Mouse (Mus musculus): ENCODE data around the gene Cited2.

Cited2 gene

DNA sequence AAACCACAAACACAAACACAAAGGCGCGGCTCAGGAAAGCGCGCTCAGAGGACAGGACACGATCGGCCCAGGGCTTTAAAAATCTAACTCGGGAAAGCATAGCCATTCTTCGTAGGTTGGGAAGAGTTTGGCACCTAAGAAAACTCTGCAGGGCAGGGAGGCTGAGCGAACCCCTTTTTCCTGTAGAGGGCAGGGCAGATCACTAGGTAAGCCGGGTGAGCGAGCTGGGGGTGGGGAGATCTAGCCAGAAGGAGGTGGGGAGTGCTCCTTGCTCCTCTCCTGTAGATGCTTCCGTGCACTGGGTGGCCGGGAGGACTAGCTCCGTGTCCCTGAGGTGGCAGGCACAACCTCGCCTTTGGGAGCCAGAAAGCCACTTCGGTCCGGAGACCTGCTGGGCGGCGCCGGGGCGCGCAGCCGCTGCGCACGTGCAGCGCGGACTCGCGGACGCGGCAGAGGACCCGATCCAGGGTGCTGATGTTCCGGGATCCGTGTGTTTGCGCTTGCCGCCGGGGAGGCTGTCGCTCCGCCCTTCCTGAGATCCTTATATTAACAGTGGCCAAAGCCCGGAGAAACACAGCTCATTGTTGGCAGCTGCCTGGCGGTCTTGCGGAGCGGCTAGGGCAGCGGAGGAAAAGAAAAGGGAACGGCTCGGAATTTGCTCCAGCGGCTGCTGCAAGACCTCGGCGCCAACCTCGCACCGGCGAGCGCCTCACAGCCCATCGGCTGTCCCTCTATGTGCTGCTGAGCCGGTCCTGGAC is at the start of gene Cited2:
Cited2 (plus strand) TSS at position 566 of the 758 bp plus-strand sequence.
- in situ Hi-C loops (cut with MseI, MboI), result loop anchor here in 1 of 2 experiments (10.0 kb wide), 1 partner anchor 148 kb away; no protein-coding TSS in a partner anchor

- in situ Hi-C loops (cut with MseI, MboI), result no loop called here
Observed at GRCm38 (mm10) chr10:17674454-17674853, 48.6 kb upstream of the Cited2 start.

DNA sequence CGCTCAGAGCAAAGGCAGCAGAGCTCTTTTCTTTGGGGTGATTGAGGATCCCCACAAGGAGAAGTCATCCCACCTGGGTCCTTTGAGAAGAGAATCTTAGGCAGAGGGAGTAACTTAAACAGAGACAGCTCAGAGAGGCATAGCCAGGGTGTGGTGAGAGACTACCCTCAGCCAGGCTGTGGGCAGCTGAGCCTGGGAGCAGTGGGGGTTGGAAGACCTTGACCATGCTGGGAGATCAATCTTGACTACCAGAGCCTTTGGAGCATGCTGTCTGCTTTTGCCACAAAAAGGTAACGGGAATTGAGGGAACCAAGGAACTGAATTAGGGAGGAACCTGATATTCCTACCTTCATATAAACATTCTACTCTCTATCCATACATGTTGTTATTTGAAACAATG is 48.1 kb upstream of the Cited2 start:
- in situ Hi-C loops (cut with MseI, MboI), result no loop called here

- in situ Hi-C loops (cut with MseI, MboI), result no loop called here
Observed at GRCm38 (mm10) chr10:17676464-17676863, 46.6 kb upstream of the Cited2 start.

GRCm38 (mm10) chr10:17677308-17677707 is 45.7 kb upstream of the Cited2 start:
- in situ Hi-C loops (cut with MseI, MboI), result no loop called here

- in situ Hi-C loops (cut with MseI, MboI), result no loop called here
Observed at GRCm38 (mm10) chr10:17680432-17681382, 42.3 kb upstream of the Cited2 start.

GRCm38 (mm10) chr10:17681386-17681785 is 41.6 kb upstream of the Cited2 start:
- in situ Hi-C loops (cut with MseI, MboI), result no loop called here

DNA sequence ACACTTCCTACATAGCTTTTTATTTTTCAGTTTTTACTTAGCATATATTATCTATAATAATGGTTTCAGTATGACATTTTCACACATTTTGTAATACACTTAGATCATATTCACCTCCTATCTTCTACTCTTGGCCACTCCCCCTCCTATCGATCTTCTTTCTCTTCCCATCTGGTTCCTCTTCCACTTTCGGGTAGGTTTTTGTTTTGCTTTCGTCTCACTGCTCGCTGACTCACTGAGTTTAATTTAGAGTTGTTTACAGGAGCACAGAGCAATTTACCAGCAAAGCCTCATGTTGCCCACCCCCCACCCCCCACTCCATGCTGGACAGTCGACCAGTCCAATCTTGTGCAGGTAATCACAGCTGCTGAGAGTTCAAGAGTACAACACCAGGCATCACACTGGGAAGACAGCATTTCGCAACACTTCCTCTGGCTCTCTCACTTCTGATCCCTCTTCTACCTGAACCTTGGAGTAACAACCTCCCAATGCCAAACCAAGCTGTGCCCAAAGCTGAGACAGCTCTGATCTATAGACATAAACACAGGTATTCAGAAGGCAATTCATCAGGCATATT is 39.1 kb upstream of the Cited2 start:
- in situ Hi-C loops (cut with MseI, MboI), result no loop called here

- in situ Hi-C loops (cut with MseI, MboI), result no loop called here
Observed at GRCm38 (mm10) chr10:17689806-17690205, 33.2 kb upstream of the Cited2 start.

- in situ Hi-C loops (cut with MseI, MboI), result no loop called here
Observed at GRCm38 (mm10) chr10:17691709-17692108, 31.3 kb upstream of the Cited2 start.

DNA sequence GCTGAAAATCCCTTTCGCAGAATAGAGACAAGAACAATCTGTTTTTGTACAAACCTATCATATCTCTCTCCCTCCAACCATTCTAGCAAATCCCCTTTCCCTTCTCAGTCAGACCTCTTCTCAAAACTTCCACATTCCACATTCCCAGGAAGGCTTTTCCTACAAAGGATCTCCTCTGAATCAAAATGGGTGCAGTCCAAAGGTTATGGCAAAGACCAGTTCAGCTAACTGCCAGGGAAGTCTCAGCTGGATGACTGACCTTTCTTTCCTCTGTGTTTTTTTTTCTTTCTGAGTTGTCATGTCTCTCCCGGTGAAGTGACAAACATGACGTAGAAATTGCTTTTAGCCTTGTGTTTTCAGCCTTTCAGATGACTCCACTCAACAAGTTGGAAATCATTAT is 27.2 kb upstream of the Cited2 start:
- in situ Hi-C loops (cut with MseI, MboI), result no loop called here

DNA sequence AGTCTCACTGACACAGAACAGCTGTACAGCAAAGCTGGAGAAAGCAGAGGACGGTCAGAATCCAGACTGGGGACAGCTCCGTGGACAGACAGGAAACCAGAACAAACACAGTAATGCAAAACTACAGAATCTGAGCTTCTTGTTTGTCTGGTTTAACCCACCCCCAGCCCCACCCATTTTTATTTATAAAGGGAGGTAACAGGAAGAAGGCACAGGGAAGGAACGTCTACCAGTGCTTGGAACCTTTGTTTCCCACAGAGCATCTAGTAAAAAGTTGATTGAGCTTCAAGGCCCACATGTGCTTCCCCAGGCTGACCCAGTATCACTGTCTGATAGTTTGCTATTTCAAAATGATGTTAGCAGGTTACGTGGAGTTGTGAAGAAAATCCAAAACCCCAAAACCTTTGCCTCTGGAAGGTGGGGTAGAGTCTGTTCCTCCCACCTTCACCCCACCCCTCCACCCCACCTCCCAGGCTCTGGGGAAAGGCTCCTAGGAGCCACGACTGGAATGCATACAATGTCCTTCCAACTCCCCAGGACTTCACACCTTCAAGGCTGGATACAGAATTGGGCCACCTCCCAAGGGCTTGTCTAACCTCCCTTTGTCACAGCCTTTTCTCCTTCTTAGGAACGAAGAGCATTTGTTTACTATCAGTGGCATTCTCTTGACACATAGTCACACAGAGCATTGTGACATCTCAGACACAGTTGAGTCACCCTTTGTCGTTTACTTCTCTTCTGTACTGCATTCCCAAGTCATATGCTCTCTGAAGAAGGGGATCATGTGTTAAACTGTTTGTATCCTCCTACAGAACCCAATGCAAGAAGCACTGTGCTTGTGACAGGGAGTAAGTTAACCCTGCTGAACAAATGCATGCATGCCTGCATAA is 25.4 kb upstream of the Cited2 start:
- in situ Hi-C loops (cut with MseI, MboI), result no loop called here

DNA sequence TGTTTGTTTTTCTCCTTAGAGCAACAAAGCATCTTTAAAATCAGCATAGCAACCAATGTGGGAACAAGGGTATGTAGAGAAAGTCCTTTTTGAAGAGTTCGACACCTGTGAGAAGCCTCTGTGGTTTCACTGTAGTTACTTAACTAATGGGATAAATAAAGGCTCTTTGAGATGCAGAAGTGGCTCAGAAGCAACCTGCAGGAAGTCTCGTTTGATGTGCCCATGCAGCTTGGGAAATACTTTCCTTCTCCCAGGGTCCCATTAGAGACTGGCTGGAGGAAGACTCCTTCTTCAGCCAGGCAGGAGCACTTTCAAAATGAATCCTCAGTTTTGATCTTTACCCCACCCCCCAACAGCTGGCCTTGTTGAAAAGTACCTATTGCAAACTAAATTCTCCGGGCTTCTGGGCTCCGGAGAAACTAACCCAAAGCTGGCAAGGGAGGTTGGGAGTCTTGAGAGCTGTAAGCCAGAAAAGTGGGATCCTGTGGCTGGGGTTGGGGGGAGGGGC is 17.5 kb upstream of the Cited2 start:
- in situ Hi-C loops (cut with MseI, MboI), result no loop called here

DNA sequence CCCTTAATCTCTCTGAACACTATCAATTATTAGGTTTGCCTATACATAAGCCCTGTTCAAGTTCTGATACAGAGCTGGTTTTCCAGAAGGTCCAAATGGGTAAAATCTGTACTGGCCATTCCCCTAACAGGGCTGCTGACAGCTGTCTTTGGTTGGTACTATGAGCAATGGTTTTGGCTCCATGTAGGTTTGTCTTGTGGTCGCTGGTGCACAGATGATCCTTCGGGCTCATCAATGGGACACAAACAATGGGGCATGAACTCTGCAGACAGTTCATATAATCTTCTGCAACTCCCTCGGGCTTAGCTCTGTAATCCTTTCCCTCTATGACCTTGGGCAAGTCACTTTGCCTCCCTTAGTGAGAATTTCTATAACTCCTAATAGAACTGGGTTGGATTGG is 12.3 kb upstream of the Cited2 start:
- in situ Hi-C loops (cut with MseI, MboI), result no loop called here

DNA sequence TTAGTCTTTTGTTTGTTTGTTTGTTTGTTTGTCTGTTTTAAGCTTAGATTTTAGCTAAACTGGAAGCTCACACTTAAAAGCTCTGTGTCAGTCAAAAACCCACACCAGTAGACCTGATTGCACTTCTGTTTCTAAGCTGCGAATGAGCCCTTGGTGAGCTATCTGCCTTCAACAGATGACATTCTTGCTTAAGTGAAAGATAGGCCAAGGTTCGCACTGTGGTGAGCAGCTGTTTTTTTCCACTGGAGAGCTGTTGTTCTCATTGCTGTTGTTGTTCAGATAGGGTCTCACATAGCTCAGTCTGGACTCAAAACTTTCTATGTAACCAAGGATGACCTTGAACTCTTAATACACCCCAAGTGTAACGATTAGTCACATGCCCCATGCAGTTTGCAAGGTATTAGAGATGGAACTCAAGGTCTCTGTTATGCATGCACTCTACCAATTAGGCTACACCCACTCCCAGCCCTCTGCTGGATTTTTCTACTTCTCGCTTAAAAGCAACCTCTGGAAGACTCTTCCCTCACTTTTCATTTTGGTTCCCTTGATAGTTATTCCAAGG is 3.9 kb upstream of the Cited2 start:
- in situ Hi-C loops (cut with MseI, MboI), result no loop called here

- in situ Hi-C loops (cut with MseI, MboI), result loop anchor here in 1 of 2 experiments (10.0 kb wide), 1 partner anchor 145 kb away; no protein-coding TSS in a partner anchor
Observed at GRCm38 (mm10) chr10:17719646-17720045, 3.4 kb upstream of the Cited2 start.

DNA sequence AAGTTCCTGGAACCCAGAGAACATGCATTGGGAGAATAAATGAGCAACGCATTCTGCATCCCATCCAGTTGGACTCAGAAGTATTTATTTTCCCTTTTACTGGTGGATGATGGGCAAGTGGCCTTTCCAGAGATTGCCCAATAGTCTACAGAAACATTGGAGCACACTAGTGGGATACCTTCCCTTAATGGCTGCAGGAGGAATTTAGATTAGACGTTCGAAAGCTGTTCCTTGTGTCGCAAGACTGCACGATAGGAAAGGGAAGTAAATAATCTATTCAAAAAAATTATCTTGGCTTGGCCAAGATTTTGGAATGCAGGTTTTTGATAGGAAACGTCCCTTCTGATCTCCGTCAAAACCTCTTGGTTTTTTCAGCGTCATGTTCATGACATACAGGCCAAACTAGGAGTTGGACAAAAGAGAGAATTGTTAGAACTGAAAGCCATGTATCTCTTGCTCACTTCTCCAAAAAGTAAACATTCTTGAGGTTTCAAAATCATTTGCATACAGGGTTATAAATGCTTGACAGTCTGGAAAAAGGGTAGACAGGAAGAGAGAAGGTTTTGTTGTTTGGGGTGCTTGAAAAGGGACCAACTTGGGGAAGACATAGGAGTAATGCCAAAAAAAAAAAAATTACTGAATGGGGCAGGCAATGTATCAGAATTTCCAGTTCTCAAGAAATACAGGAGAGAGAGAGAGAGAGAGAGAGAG is 2.0 kb upstream of the Cited2 start:
- in situ Hi-C loops (cut with MseI, MboI), result loop anchor here in 1 of 2 experiments (10.0 kb wide), 1 partner anchor 146 kb away; no protein-coding TSS in a partner anchor

GRCm38 (mm10) chr10:17721602-17722121 is 1.4 kb upstream of the Cited2 start:
- in situ Hi-C loops (cut with MseI, MboI), result loop anchor here in 1 of 2 experiments (10.0 kb wide), 1 partner anchor 147 kb away; no protein-coding TSS in a partner anchor

- in situ Hi-C loops (cut with MseI, MboI), result loop anchor here in 1 of 2 experiments (10.0 kb wide), 1 partner anchor 147 kb away; no protein-coding TSS in a partner anchor
Observed at GRCm38 (mm10) chr10:17722158-17722557, 860 bp upstream of the Cited2 start.
